Mouse (Mus musculus): ENCODE data around the gene Gm12695. TPM values are rescaled to one million over a fixed set of nuclear protein-coding genes. Genes with fewer than 3 reads are reported as not detected.

The Gm12695 gene
- total RNA-seq, 2 experiments from 2014 or later = not detected

DNA sequence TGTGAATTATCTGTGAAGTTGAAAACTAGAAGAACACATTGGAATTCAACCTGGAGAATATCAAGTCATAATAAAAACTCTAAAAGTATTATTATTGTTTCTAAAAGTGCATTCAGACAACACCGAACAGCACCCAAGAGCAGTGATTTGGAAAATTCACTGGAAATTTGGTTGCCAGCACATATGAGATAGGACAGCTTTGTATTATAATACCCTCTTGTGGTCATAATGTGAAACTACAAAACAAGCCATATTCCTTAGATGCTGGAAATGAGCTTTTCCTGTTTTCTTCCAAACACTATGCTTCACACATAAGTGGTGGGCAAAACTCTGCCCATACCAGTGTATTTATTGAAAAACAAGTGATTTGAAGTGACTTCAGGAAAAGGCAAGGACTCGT is 101.5 kb downstream of the Gm12695 start:
- no peak for DNase-seq (ENCODE audit: low spot score in 2 of 2)
- peak; percentile 84 for TF ChIP-seq CTCF (conservative IDR thresholded peaks at IDR 0.05)
- Histone ChIP-seq H3K27ac (no peak overlapping the region), H3K4me3 (no peak overlapping the region)

DNA sequence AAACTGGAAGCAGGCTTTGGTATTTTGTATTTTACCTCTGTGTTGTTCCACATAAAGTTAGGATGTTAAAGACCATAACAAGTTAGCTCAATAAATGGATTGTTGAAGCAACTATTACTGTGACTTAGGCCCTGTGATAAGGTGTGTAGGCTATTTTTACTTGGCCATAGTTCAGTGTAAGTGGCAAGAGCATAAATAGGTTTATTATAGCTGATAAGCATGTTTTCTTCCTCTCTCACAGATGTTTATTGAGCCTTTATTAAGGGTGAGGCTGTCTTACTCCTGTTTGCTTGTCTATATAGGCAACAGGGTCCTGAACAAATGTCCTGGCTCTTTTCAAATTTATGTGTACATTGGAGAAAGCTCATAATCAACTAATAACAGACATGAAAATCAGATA is 104.0 kb downstream of the Gm12695 start:
- DNase-seq (ENCODE audit: low spot score in 2 of 2) = no peak
- H3K27ac ChIP-seq = no peak overlapping the region
- TF ChIP-seq CTCF (conservative IDR thresholded peaks at IDR 0.05) = no peak
- H3K4me3 ChIP-seq = no peak overlapping the region

DNA sequence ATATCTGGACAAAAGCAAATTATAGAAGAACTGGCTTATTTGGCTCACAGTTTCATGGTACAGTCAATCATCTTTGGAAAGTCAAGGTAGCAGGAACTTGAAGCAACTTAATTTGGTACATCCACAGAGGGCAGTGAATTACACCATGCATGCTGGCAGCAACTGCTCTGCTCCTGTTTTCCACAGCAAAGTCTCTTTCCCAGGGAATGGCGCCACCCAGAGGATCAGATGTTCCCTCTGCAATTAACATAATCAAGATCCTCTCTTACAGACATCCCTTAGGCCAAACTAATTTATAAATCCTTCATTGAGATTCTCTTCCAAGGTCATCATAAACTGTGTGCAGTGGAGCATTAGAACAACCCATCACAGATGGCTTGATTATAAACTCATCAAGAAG is 104.8 kb downstream of the Gm12695 start:
- Histone ChIP-seq H3K27ac (no peak overlapping the region), H3K4me3 (no peak overlapping the region)
- DNase-seq (ENCODE audit: low spot score in 2 of 2) = peak; percentile 46 to 51
- peak; percentile 78 for TF ChIP-seq CTCF (conservative IDR thresholded peaks at IDR 0.05)

Other genes with a start within 250 kb of the Gm12695 start
- gene Cyp2j6, start 231.5 kb downstream of the Gm12695 start, total RNA-seq (2021) = 10 to 100 TPM; 14.1 to 14.3 TPM
- gene Cyp2j9, start 193.6 kb downstream of the Gm12695 start, total RNA-seq (2021) = 10 to 100 TPM; 33.3 to 34.5 TPM
- gene Cyp2j5, start 121.0 kb downstream of the Gm12695 start, total RNA-seq (2021) = not detected

All from layer of hippocampus, adult 2 months (tissue).